Mouse (Mus musculus) intestine, embryonic 16.5 days (tissue): ENCODE measurements at regions not wholly inside any gene's neighbourhood (a gene's known extent, or its start where the extent isn't known, plus 50 kb on each side); places are given as distances from the start of the nearest gene placed in this dataset.

Experiments used
- ATAC-seq: fragments of 200-750 bp; cut with Nextera tagmentation; 2 replicates; pipeline ENCODE4 v1.8.0; 2017; ENCODE audit warnings: moderate TSS enrichment, moderate library complexity
- H3K27ac ChIP-seq: fragments of 300-500 bp; sonication (generic); 2 replicates; pipeline ENCODE4 v1.5.1; 2014; ENCODE audit warnings: mild to moderate bottlenecking, low read length
- H3K27me3 ChIP-seq: fragments of 300-500 bp; sonication (generic); replicated peaks from 2 replicates; pipeline ENCODE4 v1.6.1; 2014; ENCODE audit warnings: low read length, control low read depth, mixed read lengths; ENCODE audit not compliant: control insufficient read depth, insufficient read depth
- H3K36me3 ChIP-seq: fragments of 300-500 bp; sonication (generic); 2 replicates; pipeline ENCODE4 v1.6.1; 2014; ENCODE audit warnings: low read length, control low read depth; ENCODE audit not compliant: control insufficient read depth, insufficient read depth
- H3K4me1 ChIP-seq: fragments of 300-500 bp; sonication (generic); 2 replicates; pipeline ENCODE4 v1.6.1; 2014; ENCODE audit warnings: low read length, control low read depth, mixed read lengths; ENCODE audit not compliant: control insufficient read depth, insufficient read depth
- H3K4me2 ChIP-seq: fragments of 300-500 bp; sonication (generic); 2 replicates; pipeline ENCODE4 v1.6.1; 2014; ENCODE audit warnings: low read depth, low read length, control low read depth
- H3K4me3 ChIP-seq: fragments of 300-500 bp; sonication (generic); 2 replicates; pipeline ENCODE4 v1.5.1; 2014; ENCODE audit warnings: mild to moderate bottlenecking, low read length
- H3K9ac ChIP-seq: fragments of 300-500 bp; sonication (generic); 2 replicates; pipeline ENCODE4 v1.6.1; 2014; ENCODE audit warnings: low read depth, low read length
- H3K9me3 ChIP-seq: fragments of 300-500 bp; sonication (generic); 2 replicates; pipeline ENCODE4 v1.6.1; 2016; ENCODE audit warnings: low read length, control low read depth; ENCODE audit not compliant: control insufficient read depth
- WGBS: fragments of 180-500 bp; shearing (Covaris S2); extraction: QIAGEN DNeasy Blood & Tissue Kit; methylation state at CpG from one replicate; pipeline ENCODE4 v1.1.7; 2014; 5-methylcytosine and 5-hydroxymethylcytosine counted together

DNA sequence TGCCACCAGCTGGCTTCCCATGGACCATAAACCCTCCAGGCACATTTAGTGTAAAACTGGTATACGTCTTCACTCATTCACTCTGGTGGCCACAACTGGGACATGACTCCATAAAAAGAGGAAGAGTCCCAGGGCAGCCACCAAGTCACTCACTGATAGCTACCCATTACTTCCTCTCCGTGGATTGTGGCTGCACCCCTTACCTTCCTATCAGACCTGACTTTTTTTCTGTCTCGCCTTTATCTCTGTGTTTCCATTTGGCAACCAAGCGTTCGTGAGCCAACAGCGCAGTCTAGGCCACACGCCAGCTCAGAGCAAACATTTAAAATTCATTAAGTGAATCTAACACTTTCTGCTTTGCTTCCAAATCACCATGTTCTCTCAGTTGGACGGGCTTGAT lies 53.9 kb upstream of the Slc44a1 start:
- no peaks in the 10 kb centered on the region for H3K36me3 ChIP-seq
- 94% methylated on average over 8 of the region's 8 CpGs for WGBS

DNA sequence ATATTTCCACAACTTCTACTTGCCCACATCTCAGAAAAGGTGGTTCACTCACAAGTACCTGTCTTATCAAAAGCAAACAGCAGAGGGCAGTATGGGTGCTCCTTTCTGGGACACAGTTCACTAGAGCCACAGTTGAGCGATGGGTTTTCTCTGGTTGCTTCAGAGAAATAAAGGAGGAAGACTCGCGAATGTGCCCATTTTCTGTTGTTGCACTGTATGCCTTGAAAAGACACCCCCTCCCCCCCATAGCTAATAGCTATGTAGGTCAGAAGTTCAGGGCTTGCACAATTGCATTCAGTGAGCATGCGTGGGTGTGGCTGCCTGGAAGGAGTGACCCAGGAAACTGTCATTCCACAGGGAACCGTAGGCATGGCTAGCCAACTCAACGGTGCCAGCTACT lies 55.5 kb upstream of the Slc44a1 start:
- WGBS, result 20% methylated on average over 6 of the region's 6 CpGs
- Histone ChIP-seq H3K9me3 (no peaks in the 10 kb centered on the region), H3K36me3 (no peaks in the 10 kb centered on the region), H3K9ac (no peak overlapping the region), H3K27me3 (no peaks in the 10 kb centered on the region), H3K4me1 (0 out of 2 replicates have a peak, but pooled peaks cover 6% of the 10 kb centered on the region), H3K4me2 (peak overlapping the region; percentile 48), H3K4me3 (0 out of 2 replicates have a peak overlapping the region, but pooled peaks have one; percentile 14), H3K27ac (no peak overlapping the region)
- ATAC-seq, result peak; percentile 88

More for the DNA sequence above, 53.9 kb upstream of the Slc44a1 start:
- no peak for ATAC-seq
- H3K4me3 ChIP-seq, result no peak overlapping the region
- H3K4me1 ChIP-seq, result 0 out of 2 replicates have a peak, but pooled peaks cover 6% of the 10 kb centered on the region
- H3K27me3 ChIP-seq, result no peaks in the 10 kb centered on the region
- no peak overlapping the region for H3K4me2 ChIP-seq
- H3K9ac ChIP-seq, result no peak overlapping the region
- H3K9me3 ChIP-seq, result no peaks in the 10 kb centered on the region
- no peak overlapping the region for H3K27ac ChIP-seq

DNA sequence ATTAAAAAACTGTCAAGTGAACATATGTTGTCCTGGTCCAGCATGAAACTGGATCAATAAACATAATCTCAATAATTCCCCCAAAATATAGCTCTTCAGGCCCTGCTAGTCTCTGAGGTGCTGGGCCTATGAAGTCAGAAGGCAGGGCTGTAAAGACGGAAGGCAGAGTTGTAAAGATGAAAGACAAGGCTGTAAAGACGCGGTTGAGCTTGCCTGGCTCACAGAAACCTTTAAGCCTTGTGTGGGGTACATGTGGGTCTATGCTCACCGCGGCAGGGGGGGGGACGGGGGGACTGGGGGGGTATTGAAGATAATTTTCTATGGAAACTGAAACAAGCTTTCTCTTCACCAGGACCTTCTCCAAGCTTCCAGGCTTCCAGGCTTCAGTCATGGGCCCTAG lies 56.1 kb upstream of the Slc44a1 start:
- Histone ChIP-seq H3K27ac (no peak overlapping the region), H3K9ac (no peak overlapping the region), H3K4me1 (0 out of 2 replicates have a peak, but pooled peaks cover 6% of the 10 kb centered on the region), H3K9me3 (no peaks in the 10 kb centered on the region), H3K4me3 (no peak overlapping the region), H3K36me3 (no peaks in the 10 kb centered on the region), H3K27me3 (no peaks in the 10 kb centered on the region), H3K4me2 (no peak overlapping the region)
- ATAC-seq, result peak; percentile 51
- 60% methylated on average over 6 of the region's 6 CpGs for WGBS

DNA sequence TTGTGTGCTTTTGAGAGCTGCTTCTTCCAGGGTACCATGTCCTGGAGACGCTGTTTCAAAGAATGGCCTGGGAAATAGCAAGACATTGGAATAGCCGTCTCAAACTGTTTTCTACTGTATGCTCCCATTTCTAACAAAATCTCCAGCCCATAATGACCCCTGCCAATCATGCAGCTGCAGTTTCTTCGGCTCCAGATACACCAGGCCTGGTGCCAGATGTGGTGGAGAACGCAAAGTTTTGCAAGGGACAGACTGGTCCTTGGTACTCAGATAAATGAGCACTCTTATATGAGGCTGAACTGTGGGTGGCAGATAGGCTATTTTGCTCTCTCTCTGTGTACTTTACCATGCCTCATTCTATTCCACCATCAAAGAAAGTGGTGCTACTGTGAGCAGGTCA lies 58.2 kb upstream of the Slc44a1 start:
- no peak overlapping the region for H3K27ac ChIP-seq
- WGBS, result 75% methylated on average over 4 of the region's 4 CpGs

DNA sequence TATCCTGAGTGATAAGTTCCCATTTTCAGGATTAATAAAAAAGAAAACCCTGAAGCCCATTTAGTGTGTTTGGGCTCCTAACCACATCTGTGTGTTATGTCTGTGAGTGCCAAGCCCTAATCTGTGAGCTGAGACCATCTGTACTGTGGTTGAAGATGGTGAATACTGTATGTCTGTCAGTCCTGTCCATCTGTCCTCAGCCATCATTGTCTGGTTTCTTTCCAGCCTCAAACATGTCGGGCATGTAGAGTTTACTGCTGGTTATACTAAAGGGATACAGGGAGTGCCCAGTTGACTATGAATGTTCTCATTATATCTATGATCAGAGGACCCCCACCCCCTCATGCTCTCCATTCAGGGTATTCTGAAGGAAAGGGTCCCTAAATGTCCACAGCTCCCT lies 60.4 kb upstream of the Slc44a1 start:
- ATAC-seq, result no peak
- Histone ChIP-seq H3K9me3 (no peaks in the 10 kb centered on the region), H3K4me1 (0 out of 2 replicates have a peak, but pooled peaks cover 4% of the 10 kb centered on the region), H3K4me2 (no peak overlapping the region), H3K4me3 (no peak overlapping the region), H3K27me3 (no peaks in the 10 kb centered on the region), H3K9ac (no peak overlapping the region), H3K27ac (no peak overlapping the region), H3K36me3 (no peaks in the 10 kb centered on the region)
- 96% methylated on average over 1 of the region's 1 CpGs for WGBS

More for the DNA sequence above, 58.2 kb upstream of the Slc44a1 start:
- Histone ChIP-seq H3K36me3 (no peaks in the 10 kb centered on the region), H3K9ac (no peak overlapping the region), H3K27me3 (no peaks in the 10 kb centered on the region), H3K4me1 (0 out of 2 replicates have a peak, but pooled peaks cover 6% of the 10 kb centered on the region), H3K9me3 (no peaks in the 10 kb centered on the region), H3K4me3 (no peak overlapping the region), H3K4me2 (no peak overlapping the region)
- ATAC-seq, result no peak

DNA sequence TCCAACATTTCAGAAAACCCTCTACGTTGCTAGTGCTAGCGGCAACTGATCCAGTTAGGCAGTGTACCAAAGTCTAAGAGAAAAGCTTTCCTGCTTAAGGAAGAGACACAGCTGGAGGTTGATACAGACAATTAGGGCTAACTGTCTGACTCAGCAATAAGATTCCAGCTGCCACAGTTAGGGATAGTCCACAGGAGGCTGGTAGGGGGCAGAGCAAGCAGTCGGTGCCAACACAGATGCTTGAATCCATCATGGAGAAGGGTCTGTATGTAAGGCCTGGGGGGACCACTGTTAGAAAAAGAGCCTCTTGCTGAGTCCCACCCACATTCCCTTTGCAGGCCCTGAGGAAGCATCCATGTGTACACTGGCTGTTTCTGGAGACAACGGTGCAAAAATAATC lies 63.2 kb upstream of the Slc44a1 start:
- Histone ChIP-seq H3K4me3 (no peak overlapping the region), H3K9me3 (no peaks in the 10 kb centered on the region), H3K36me3 (no peaks in the 10 kb centered on the region), H3K9ac (no peak overlapping the region), H3K4me1 (no peaks in the 10 kb centered on the region), H3K27ac (no peak overlapping the region), H3K4me2 (no peak overlapping the region), H3K27me3 (no peaks in the 10 kb centered on the region)
- 71% methylated on average over 4 of the region's 4 CpGs for WGBS
- ATAC-seq, result no peak

DNA sequence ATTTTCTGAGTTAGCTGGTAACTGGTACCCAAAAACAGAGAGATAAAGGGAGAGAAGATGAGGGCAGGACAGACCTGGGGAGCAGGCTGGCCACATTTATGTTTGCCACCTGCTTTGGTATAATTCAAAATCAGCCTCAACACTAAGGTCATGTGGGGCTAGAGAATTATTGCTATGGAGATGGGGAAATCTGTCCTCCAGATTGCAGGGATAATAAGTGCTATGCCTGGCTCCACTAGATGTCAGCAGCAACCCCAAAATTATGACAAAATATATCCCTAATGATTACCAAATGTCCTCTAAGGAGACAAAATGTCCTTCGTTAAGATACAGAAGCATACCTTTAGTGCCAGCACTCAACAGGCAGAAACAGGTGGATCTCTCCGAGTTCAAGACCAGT lies 83.8 kb upstream of the Slc44a1 start:
- H3K4me1 ChIP-seq, result no peaks in the 10 kb centered on the region
- no peak overlapping the region for H3K4me3 ChIP-seq
- WGBS, result 87% methylated on average over 2 of the region's 2 CpGs

DNA sequence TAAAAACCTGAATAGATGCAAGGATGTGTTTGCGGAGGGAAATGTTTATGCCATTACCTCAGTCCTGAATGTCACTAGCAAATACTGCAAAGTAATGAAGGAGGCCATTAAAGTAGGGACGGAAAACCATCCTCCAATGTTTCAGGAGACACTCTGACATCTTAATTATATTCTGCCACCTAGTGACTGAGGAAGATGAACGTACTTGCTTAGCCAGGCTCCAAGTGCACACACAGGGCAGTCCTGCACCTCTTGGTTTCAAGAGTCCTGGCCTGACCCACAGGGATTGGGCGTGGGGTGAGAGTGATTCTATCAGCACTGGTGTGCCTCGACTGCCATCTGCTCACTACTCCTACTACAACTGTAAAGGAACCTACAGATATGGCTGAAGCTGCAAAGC lies 85.3 kb upstream of the Slc44a1 start:
- ATAC-seq, result no peak
- 32% methylated on average over 5 of the region's 5 CpGs for WGBS

More for the DNA sequence above, 83.8 kb upstream of the Slc44a1 start:
- Histone ChIP-seq H3K27me3 (no peaks in the 10 kb centered on the region), H3K27ac (no peak overlapping the region), H3K9ac (no peak overlapping the region), H3K4me2 (no peak overlapping the region), H3K36me3 (no peaks in the 10 kb centered on the region), H3K9me3 (no peaks in the 10 kb centered on the region)
- no peak for ATAC-seq

DNA sequence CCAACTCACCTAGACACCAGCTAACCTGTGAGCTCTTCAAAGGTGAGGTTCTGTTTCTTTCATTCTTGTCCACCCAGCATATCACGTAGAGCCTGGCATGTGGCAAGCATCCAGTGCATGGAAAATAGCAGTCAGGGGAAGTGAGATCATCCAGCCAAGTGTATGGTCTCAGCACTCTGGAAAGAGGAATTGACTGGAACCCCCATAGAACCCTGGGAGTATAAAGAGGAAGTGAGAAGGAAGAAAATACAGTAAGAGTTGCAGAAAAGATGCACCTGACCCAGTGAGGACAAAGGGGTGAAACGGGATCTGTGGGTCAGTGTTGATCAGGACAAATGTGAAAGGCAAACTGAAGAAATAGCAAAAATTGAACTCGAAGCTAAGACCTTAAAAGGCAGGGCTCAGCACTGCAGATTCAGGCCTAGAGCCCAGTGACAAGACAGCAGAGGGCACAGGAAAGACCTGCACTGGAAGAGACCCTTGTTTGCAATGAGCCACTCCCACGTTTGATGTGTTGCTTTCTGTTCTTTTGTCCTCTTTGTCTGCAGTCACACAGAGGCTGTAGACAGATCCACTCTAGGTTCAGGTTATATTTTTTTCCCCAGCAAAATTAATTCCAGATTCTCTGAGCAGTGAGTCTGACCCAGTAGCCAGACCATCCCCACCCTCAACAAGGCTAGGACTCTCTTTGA lies 86.7 kb upstream of the Slc44a1 start:
- no peak overlapping the region for H3K4me3 ChIP-seq
- WGBS, result 56% methylated on average over 4 of the region's 4 CpGs
- H3K36me3 ChIP-seq, result no peaks in the 10 kb centered on the region
- H3K4me2 ChIP-seq, result no peak overlapping the region
- H3K27me3 ChIP-seq, result no peaks in the 10 kb centered on the region
- H3K9ac ChIP-seq, result no peak overlapping the region
- no peak for ATAC-seq
- H3K4me1 ChIP-seq, result no peaks in the 10 kb centered on the region
- no peak overlapping the region for H3K27ac ChIP-seq
- H3K9me3 ChIP-seq, result no peaks in the 10 kb centered on the region

More for the DNA sequence above, 85.3 kb upstream of the Slc44a1 start:
- Histone ChIP-seq H3K9me3 (no peaks in the 10 kb centered on the region), H3K27ac (no peak overlapping the region), H3K27me3 (no peaks in the 10 kb centered on the region), H3K4me3 (no peak overlapping the region), H3K36me3 (no peaks in the 10 kb centered on the region), H3K4me2 (no peak overlapping the region), H3K9ac (no peak overlapping the region), H3K4me1 (no peaks in the 10 kb centered on the region)
